Mouse (Mus musculus): ENCODE measurements around the gene Sh3d21.
"Not testable (repeated sequence)": the region's sequence is repeated elsewhere in the genome, so short reads cannot be mapped to it uniquely, and the experiment has no call there.

The Sh3d21 gene

DNA sequence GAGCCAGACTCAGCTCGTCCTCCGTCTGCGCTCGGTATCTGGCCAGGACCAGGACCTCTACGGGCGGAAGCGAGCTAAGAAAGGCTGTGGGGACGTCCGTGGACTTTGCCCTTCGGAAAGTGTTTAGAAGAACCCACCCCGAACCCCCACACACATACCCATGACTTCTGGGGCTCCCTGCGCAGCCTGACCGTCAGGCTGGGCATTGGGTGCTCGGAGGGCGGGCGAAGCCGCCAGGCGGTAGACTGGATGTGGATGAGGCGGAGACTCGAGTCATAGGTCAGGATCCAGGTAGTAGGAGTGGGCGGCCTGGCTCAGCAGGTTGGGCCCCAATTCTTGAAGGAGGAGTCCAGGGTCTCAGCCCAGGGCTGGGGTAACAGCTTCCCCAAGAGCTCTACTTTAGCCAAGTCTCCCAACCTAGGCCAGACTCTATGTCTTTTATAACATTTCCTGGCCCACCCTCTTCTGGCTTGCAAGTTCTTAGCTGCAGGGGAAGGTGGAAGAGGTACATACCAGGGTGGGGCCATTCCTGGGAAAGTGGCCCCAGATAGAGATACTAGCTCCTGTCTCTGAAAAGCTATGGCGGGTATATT lies at the start of gene Sh3d21:
Sh3d21 (minus strand) TSS at position 425 of the 593 bp plus-strand sequence.
- no peak for DNase-seq (ENCODE audit: extremely low read depth, insufficient read length, low spot score)

DNA sequence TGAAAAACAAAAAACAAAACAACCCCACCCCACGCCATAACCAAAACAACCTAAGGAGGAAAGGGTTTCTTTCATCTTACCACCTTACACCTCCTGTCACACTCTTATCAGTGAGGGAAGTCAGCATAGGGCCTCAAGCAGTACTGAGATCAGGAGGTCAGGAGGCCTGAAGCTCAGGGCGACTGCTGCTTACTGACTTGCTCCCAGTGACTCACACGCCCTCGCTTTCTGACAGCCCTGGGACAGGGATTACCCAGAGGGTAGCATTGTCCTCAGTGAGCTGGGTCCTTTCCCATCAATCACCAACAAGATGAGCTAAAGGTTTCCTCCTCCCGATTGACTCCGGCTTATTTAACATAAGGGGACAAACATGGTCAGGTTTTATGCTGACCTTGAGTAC lies 43.8 kb upstream of the Sh3d21 start:
- no peak for DNase-seq (ENCODE audit: extremely low read depth, insufficient read length, low spot score)

DNA sequence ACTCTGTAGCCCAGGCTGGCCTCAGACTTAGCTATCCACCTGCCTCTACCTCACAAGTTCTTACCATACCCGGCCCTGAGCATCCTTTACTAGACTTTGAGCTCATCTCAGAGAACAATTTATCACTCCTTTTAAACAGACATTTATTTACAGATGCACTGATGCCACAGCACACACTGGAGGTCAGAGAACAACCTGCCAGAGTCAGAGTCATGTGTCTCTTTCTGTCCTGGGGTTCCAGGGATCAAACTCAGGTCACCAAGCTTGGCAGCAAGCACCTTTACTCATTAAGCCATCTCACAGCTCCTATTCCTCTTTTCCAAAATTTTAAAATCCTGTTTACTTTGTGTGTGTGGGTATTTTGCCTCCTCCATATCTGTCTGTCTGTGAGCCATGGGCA lies 42.1 kb upstream of the Sh3d21 start:
- no peak for DNase-seq (ENCODE audit: extremely low read depth, insufficient read length, low spot score)

DNA sequence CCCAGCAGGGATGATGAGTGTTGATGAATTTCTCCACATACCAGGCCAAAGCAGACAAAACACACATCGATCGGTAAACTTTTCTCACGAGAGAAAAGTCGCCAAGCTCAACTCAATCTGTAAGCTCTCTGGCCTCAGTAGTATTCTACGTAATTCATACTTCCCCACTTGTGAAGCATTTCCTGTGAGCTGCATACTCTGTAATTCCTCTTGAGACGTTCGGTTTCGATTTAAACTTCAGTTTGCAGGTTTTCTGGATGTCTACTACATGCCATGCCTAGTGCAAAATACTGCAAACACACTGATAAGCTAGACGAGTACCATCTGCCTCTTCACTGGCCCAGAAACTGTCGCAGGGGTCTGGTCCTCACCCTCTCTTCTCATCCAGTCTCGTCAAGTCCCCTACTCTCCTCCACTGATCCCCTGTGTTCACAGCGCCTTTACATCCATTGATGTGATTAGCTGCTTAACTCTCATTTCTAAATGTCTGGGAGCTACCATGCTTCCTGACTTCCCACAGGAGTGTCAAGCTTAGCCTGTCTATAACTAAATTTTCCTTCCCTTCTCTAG lies 41.5 kb upstream of the Sh3d21 start:
- no peak for DNase-seq (ENCODE audit: extremely low read depth, insufficient read length, low spot score)

DNA sequence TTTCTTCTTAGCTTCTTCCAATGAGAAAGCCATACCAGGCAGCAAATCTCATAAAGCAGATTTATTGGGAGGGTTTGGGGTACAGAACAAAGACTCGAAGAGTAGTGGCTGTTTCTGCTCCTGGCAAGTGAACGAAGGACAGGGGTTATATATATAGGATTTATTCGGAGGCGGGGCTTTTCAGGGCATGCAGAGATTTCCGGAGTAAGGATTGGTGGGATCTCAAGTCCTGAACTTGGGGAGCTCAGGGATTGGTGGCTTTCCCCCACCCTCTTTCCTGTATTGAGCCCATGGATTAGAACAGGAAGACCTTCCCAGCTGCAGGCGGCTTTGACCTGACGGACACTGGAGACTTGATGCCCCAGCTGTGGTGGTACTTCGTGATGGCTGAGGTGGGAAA lies 40.7 kb upstream of the Sh3d21 start:
- DNase-seq (ENCODE audit: extremely low read depth, insufficient read length, low spot score): no peak

DNA sequence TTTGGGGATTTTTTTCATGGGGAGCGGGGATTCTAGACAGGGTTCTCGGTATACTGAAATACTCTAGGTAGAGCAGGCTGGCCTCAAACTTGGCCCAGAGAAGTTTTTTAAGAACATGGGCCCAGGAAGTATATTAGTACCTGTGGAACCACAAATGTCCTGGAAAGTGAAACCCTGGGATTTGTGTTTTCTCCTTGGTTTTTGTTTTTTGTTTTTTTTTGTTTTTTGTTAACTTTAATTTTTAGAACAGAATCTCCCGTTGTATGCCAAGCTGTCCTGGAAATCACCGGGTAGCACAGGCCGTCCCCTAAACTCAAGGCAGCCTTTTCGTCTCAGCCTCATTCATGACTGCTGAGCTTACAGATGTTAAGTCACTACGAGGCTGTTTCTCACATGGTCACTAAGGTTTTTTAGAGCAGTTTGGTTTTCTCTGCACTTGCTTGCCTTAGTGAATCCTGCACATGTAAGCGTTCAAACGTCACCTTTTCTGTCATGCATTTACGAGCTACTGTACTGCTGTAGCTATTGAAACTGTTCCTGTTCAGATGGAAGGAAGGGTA lies 40.1 kb upstream of the Sh3d21 start:
- no peak for DNase-seq (ENCODE audit: extremely low read depth, insufficient read length, low spot score)

DNA sequence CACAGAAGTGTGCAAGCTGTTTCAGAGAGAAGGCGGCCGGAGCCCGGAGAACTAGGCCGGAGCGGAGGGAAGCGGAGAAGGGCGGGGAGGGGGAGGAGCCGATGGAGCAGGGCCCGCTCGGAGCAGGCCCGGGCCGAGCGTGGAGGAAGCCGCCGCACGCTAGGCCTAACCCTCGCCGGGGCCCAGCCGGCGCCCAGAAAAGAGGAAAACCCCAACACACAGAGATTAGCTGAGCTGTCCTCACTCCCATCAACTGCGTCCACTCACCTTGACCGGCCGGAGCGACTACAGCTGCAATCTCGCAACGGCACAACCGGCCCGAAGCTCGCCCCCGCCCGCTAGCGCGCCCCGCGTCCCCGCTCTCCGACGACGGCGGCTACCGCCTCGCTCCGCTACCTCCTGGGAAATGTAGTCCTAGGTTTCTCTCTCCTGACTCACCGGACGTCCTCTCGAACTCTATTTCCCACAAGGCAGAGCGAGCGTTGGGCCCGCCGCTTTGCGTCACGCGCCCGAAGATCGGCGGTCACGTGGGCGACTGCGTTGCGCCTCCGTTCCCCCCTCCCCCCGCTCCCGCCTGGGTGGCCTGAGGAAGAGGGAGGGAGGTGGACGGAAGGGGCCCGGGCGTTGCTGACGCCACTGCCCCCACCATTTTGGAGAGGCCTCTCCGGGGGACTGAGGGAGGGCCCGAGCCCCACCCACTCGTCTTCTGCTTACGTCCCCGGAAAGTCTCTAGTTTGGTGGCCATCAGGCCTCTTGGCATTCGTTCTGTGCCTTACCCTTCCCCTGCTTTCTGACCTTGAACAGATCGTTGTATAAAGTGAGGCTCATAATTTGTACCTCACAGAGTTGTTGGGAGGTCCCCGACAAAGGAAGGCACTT lies 39.3 kb upstream of the Sh3d21 start, which contains the start of gene Thrap3:
Thrap3 (minus strand) TSS at position 458 of the 879 bp plus-strand sequence.
- peak; percentile 98 for DNase-seq (ENCODE audit: extremely low read depth, insufficient read length, low spot score)

DNA sequence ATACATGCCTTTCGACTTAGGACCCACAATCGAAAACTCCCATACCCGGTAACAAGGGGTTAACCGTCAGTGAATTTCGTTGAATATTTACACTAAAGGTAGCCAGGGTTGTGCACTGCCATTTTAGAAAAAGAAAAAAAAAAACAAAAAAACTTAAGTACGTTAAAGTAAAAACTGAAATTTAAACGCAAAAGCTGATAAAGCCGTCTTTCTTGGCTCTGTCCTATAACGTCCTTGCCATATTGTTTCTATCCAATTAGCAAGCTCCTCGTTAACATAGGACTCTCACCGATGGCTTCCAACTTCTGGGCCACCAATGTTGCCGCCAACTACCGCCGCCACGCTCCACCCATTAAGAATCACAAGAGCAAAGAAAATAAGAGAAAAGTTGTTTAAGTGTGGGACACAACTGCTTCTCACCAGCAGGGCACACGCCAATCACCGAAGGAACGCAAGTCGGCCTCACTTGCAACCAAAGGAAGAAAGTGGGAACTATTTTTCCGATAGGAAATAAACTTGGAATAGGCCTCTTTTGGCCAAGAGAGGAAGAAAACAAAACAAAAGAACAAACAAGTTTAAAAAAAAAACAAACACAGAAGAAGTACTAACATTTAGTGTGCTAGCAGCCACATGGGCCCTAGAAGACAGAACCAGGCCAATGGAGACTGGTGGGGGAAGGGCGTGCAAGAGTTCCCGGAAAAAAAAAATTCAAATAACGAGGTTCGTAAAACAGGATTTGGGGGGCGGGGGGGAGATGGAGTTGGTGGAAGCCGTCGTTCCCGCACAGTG lies 38.4 kb upstream of the Sh3d21 start:
- no peak for DNase-seq (ENCODE audit: extremely low read depth, insufficient read length, low spot score)

DNA sequence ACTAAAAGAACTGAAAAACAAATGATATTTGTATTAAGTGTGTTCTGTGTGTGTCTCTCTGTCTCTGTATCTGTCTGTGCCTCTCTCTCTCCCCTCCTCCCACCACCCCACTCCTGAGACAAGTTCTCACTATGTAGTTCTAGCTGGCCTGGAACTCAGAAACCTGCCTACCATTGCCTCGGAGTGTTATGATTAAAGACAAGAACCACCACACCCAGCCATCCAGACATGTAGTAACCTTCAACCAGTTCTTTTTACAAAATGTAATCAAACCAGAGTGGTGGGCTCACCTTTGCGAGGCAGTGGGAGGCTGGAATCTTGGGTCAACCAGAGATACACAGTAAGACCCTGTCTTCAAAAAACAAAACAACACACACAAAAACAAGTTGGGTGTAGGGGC lies 37.4 kb upstream of the Sh3d21 start:
- DNase-seq (ENCODE audit: extremely low read depth, insufficient read length, low spot score): no peak

DNA sequence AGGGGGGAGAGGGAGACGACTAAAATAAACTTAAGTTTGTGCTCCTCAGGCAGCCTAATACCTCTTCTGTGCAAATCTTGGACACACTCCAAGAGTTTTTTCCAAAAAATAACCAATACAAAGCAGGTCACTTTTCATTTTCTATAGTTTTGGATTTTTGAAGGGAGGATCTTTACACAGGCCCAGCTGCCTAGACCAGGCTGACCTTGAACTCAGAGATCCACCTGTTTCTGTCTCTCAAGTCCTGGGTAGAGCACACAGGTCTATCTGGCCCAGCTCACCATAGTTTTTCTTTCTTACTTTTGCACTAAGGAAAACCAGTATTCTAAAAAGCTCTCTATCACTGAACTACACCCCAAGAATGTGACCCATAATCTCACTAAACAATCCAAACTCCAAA lies 36.7 kb upstream of the Sh3d21 start:
- DNase-seq (ENCODE audit: extremely low read depth, insufficient read length, low spot score): no peak

DNA sequence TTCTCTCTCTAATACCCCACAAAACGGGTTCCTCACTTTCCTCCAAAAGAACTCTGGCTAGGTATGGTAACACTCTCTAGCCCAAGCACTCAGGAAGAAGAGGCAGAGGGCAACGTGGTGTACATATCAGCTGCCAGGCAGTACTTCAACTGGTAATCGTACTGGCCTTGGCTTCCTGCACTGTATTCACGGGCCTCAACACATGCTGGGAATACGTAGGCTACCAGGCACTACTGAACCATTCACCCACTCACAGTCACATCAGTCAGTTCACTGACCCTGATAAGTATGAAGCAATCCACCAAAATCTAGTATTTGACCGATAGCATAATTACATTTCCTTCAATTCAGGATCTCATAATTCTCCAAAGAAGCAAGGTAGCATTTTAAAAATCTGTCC lies 36.3 kb upstream of the Sh3d21 start:
- DNase-seq (ENCODE audit: extremely low read depth, insufficient read length, low spot score): no peak

DNA sequence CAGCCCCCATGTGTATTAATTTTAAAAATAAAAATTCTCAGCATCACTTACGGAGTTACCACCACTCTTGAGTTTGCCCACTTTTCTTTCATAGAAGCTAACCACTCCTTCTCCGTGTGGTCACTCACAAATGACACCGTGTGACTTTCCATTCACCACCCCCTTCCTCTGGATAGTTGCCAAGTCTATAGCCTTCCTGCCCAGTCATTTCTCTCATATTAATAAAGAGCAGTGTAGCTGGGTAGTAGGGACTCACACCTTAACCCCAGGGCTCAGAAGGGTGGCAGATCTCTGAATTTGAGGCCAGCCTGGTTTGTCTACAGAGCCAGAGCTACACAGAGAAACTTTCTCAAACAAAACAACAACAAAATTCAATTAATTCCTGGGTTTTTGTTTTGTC lies 34.2 kb upstream of the Sh3d21 start:
- DNase-seq (ENCODE audit: extremely low read depth, insufficient read length, low spot score): no peak

DNA sequence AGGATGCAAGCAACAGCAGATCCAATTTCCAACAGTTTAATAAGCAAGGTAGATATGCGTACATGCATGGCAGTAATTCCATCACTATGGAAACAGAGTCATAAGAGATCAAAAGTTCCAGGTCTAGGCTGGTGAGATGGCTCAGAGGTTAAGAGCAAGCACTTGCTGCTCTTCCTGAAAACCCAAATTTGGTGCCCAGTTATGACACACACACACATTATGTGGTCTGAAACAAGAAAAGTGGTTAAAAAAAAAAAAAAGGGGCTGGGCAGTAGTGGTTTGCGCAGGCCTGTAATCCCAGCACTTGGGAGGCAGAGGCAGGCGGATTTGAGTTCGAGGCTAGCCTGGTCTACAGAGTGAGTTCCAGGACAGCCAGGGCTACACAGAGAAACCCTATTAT lies 31.6 kb upstream of the Sh3d21 start:
- no peak for DNase-seq (ENCODE audit: extremely low read depth, insufficient read length, low spot score)

DNA sequence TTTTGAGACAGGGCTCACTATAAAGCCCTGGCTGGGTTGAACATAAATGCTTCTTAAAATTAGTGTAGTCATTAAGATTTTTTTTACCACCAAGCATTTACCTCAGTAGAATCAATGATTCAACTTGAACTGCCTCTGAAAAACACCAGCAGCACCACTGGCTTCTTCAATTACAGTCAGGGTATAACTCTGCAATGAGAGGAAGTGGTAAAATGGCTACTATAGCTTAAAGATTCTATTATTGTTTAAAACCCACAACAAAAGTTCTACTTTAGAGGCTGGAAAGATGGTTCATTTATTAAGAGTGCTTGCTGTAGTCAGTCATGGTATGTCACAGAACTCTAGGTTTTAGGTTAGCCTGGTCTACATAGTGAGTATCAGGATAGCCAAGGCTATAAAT lies 30.9 kb upstream of the Sh3d21 start:
- DNase-seq (ENCODE audit: extremely low read depth, insufficient read length, low spot score): no peak

DNA sequence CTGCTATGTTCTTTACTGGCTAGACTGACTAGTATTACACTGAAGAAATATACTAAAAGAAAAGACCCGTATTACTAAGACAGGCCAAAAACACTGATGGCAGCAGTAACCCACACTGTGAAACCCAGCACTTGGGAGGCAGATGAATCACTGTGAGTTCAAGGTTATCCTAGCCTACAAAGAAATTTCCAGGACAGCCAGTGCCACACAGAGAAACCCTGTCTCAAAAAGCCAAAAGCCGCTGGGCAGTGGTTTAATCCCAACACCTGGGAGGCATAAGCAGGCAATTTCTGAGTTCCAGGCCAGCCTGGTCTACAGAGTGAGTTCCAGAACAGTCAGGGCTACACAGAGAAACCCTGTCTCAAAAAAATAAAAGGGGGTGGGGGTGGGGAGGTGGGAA lies 27.3 kb upstream of the Sh3d21 start:
- DNase-seq (ENCODE audit: extremely low read depth, insufficient read length, low spot score): no peak

DNA sequence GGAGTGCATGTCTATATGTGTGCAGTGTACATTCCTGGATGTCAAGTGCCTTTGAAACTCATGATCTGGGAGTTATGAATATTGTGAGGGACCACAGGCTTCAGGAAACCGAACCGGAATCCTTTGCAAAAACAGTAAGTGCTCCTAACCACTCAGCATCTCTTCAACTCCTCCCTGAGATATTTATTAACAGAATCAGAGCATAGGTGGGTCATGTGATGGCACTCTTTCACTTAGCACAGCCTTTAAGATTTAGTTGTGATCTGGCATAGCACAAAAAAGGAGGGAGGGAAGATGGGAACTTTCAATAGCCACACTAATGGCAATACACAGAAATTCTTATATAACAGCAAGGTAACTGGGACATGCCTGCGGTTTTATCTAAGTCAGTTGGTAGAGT lies 23.8 kb upstream of the Sh3d21 start:
- no peak for DNase-seq (ENCODE audit: extremely low read depth, insufficient read length, low spot score)

DNA sequence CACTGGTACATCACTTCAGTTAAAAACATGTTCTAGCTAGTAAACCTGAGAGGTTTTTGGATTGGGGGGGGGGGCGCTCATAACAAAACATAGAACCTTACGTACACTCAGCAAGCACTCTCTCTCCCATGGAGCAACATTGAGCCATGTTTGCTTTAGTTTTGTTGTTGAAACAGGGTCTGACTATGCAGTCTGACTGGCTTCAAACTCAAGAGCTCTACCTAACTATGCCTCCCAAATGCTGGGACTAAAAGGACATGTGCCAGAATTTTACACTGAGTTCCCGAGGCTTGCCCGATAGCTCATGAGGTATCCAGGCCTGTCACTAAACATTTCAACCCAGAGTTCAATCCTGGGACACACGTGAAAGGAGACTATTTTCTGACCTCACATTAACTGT lies 19.7 kb upstream of the Sh3d21 start:
- DNase-seq (ENCODE audit: extremely low read depth, insufficient read length, low spot score): no peak

DNA sequence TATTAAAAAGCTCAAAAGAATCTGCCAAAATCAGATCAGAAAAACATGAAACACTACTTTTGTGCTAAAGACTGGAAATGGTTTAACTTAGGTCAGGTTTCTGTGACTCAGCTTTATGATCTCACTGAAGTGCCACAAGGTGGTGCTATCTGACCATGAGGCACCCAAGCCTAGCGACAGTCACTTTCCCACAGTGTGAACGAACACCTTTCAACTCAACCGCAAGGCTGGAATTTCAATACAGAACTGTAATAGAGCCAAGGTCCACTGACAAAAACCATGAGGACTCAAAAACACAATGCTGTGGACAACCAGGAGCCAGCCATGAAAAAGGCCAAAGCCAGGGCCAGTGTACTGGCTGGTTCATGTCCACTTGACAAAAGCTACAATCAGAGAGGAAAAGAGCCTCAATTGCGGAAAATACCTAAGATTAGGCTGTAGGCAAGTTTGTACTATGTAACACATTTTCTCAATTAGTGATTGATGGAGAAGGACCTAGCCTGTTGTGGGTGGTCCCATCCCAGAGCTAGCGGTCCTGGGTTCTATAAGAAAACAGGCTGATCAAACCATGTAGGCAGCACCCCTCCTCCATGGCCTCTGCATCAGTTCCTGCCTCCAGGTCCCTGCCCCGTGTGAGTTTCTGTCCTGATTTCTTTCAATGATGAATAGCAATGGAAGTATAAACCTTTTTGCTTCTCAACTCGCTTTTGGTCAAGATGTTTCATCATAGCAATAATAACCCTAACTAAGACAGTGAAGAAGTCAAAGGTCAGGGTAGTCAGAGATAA lies 18.1 kb upstream of the Sh3d21 start:
- no peak for DNase-seq (ENCODE audit: extremely low read depth, insufficient read length, low spot score)

DNA sequence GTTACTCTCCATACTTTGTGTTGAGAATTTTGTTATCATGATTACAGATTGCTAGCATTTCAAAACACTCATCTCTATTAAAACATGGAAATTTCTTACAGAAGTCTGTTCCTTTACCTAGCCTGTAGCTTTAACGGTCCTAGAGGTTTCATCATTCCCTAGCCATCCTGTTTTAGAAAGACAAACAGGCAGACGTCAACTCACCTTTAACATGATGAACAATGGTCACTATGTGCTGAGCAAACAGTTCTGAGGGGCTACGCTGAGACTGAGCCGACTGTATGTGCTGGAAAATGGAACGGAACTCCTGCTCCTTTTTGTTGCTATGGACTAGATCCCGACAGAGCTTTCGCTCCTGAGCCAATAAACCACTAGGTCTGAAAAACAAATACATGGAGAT lies 12.7 kb upstream of the Sh3d21 start:
- DNase-seq (ENCODE audit: extremely low read depth, insufficient read length, low spot score): not testable (repeated sequence)

DNA sequence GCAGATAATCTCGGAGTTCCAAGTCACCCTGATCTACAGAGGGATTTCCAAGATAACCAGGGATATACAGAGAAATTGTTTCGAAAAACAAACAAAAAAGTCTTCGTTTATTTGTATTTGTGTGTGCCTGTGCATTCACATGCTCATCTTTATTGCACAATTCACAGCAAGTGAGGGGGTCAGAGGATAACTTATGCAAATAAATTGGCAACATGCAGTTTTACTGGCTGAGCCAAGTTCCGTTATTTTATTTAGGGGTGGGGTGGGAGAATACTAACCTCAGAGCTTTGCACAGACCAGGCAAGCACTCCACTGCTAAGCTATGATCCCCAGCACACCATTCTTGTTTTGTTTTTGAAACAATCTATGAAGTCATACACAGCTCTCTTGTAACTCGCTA lies 10.5 kb upstream of the Sh3d21 start:
- DNase-seq (ENCODE audit: extremely low read depth, insufficient read length, low spot score): no peak

Measured in 3134 (cell line).